Mouse (Mus musculus): ENCODE data around the gene Ngf. TPM values are rescaled to one million over a fixed set of nuclear protein-coding genes. Genes with fewer than 3 reads are reported as not detected.

Gene Ngf
- polyA plus RNA-seq, 1 experiment from 2014 or later = 4.4 TPM

GRCm38 (mm10) chr3:102463339-102463738 is 6.4 kb upstream of the Ngf start:
- no peak for ATAC-seq (ENCODE audit: insufficient number of reproducible peaks, insufficient read depth, low FRiP score, low read depth)
- Histone ChIP-seq H3K36me3 (ENCODE audit: control insufficient read depth, insufficient read depth, low read length) (no peaks in the 10 kb centered on the region), H3K27ac (replicated peaks in 1 of 2; ENCODE audit: control insufficient read depth in 1 of 2, insufficient read depth in 1 of 2, low read depth in 2 of 2, low read length in 2 of 2) (no peak overlapping the region), H3K9me3 (ENCODE audit: control insufficient read depth, low read length) (no peaks in the 10 kb centered on the region), H3K27me3 (ENCODE audit: control insufficient read depth, insufficient read depth, low read length) (peaks cover 8% of the 10 kb centered on the region), H3K4me1 (ENCODE audit: control insufficient read depth in 2 of 2, insufficient read depth in 2 of 2, low read length in 2 of 2) (no peaks in the 10 kb centered on the region), H3K4me2 (ENCODE audit: low read length) (no peak overlapping the region), H3K9ac (ENCODE audit: low read length) (no peak overlapping the region), H3K4me3 (ENCODE audit: control insufficient read depth in 1 of 2, insufficient read depth in 1 of 2, low read depth in 1 of 2, low read length in 2 of 2) (no peak overlapping the region)
- WGBS = 75% methylated on average over 2 of the region's 2 CpGs

DNA sequence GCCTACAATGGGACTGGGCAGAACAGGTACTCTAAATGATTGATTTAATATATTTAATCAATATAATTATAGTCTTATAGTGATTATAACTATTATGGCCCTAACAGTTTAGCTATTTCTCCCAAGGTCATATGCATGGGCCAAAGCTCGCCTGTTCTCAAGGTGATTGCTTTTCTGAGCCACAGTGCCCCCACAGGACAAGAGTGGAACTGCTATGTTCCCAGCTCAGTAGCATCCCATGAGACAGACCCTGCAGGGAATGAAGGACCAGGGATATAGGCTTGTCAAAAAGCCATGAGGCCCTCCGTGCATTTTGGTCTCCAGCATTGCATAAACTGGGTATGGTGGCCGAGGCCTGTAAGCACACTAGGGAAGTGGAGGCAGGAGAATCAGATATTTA is 3.1 kb upstream of the Ngf start:
- H3K4me3 ChIP-seq (ENCODE audit: control insufficient read depth in 1 of 2, insufficient read depth in 1 of 2, low read depth in 1 of 2, low read length in 2 of 2) = no peak overlapping the region
- 27% methylated on average over 3 of the region's 3 CpGs for WGBS
- H3K27ac ChIP-seq (replicated peaks in 1 of 2; ENCODE audit: control insufficient read depth in 1 of 2, insufficient read depth in 1 of 2, low read depth in 2 of 2, low read length in 2 of 2) = no peak overlapping the region
- no peak for ATAC-seq (ENCODE audit: insufficient number of reproducible peaks, insufficient read depth, low FRiP score, low read depth)
- peaks cover 0 to 5% of the 10 kb centered on the region in 2 experiments; a peak in 2 of 4 replicates for H3K4me1 ChIP-seq (ENCODE audit: control insufficient read depth in 2 of 2, insufficient read depth in 2 of 2, low read length in 2 of 2)
- peaks cover 40% of the 10 kb centered on the region for H3K27me3 ChIP-seq (ENCODE audit: control insufficient read depth, insufficient read depth, low read length)
- H3K9ac ChIP-seq (ENCODE audit: low read length) = no peak overlapping the region
- no peaks in the 10 kb centered on the region for H3K9me3 ChIP-seq (ENCODE audit: control insufficient read depth, low read length)
- no peaks in the 10 kb centered on the region for H3K36me3 ChIP-seq (ENCODE audit: control insufficient read depth, insufficient read depth, low read length)
- no peak overlapping the region for H3K4me2 ChIP-seq (ENCODE audit: low read length)

DNA sequence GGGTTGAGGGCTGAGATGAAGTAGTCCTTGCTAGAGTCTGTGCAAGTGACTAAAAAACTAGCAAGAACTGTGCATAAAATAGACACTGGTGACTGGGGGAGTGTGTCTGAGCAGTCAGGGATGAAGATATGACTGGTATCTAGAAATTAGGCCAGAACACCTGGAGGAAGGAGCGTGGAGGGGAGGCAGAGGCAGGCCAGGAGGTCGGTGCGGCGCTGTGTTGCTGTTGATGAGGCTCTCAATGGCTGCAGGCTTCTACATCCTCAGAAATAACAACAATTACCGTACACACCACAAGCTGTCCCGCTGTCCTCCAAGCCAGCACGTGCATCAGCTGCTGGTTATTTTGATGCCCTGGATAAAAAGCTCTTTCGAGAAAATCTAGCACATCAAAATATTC is 2.6 kb upstream of the Ngf start:
- Histone ChIP-seq H3K36me3 (ENCODE audit: control insufficient read depth, insufficient read depth, low read length) (no peaks in the 10 kb centered on the region), H3K27ac (replicated peaks in 1 of 2; ENCODE audit: control insufficient read depth in 1 of 2, insufficient read depth in 1 of 2, low read depth in 2 of 2, low read length in 2 of 2) (no peak overlapping the region), H3K4me2 (ENCODE audit: low read length) (no peak overlapping the region), H3K4me3 (ENCODE audit: control insufficient read depth in 1 of 2, insufficient read depth in 1 of 2, low read depth in 1 of 2, low read length in 2 of 2) (no peak overlapping the region), H3K9me3 (ENCODE audit: control insufficient read depth, low read length) (no peaks in the 10 kb centered on the region), H3K4me1 (ENCODE audit: control insufficient read depth in 2 of 2, insufficient read depth in 2 of 2, low read length in 2 of 2) (peaks cover 2 to 5% of the 10 kb centered on the region in 2 experiments; a peak in 3 of 4 replicates), H3K27me3 (ENCODE audit: control insufficient read depth, insufficient read depth, low read length) (peaks cover 44% of the 10 kb centered on the region), H3K9ac (ENCODE audit: low read length) (no peak overlapping the region)
- ATAC-seq (ENCODE audit: insufficient number of reproducible peaks, insufficient read depth, low FRiP score, low read depth) = no peak
- 83% methylated on average over 8 of the region's 8 CpGs for whole genome bisulfite sequencing

- peaks cover 44% of the 10 kb centered on the region for H3K27me3 ChIP-seq (ENCODE audit: control insufficient read depth, insufficient read depth, low read length)
- H3K9ac ChIP-seq (ENCODE audit: low read length) = no peak overlapping the region
- peaks cover 2 to 5% of the 10 kb centered on the region in 2 experiments; a peak in 3 of 4 replicates for H3K4me1 ChIP-seq (ENCODE audit: control insufficient read depth in 2 of 2, insufficient read depth in 2 of 2, low read length in 2 of 2)
- no peaks in the 10 kb centered on the region for H3K36me3 ChIP-seq (ENCODE audit: control insufficient read depth, insufficient read depth, low read length)
- ATAC-seq (ENCODE audit: insufficient number of reproducible peaks, insufficient read depth, low FRiP score, low read depth) = no peak
- peak overlapping the region in 1 of 2 experiments; percentile 43; a peak in 2 of 4 replicates for H3K4me3 ChIP-seq (ENCODE audit: control insufficient read depth in 1 of 2, insufficient read depth in 1 of 2, low read depth in 1 of 2, low read length in 2 of 2)
- no peak overlapping the region for H3K27ac ChIP-seq (replicated peaks in 1 of 2; ENCODE audit: control insufficient read depth in 1 of 2, insufficient read depth in 1 of 2, low read depth in 2 of 2, low read length in 2 of 2)
- 79% methylated on average over 5 of the region's 5 CpGs for WGBS
- H3K4me2 ChIP-seq (ENCODE audit: low read length) = peak overlapping the region; percentile 68
- peaks cover under 1% of the 10 kb centered on the region; the same call in 1 of the 2 replicates for H3K9me3 ChIP-seq (ENCODE audit: control insufficient read depth, low read length)
These were observed 1.5 kb downstream of the Ngf start for GRCm38 (mm10) chr3:102471251-102471650.

DNA sequence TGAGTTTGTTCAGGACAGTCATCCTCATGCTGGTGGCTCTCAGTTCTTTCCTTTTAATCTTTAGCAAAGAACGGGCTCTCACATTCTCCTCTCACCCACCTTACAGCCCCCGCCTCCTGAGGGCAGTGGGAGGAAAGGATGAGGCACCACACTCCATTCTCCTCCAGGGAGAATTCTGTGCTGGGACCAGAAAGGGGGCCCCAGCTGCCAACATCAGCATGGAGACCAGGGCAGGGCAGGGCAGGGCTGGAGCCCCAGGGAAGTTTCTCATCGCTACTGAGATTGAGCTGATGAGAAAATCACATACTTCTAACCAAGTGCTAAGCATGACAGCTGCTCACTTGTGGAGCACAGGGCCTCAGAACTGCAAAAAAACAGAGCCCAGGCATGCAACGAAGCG is 2.1 kb downstream of the Ngf start:
- Histone ChIP-seq H3K9me3 (ENCODE audit: control insufficient read depth, low read length) (peaks cover 5% of the 10 kb centered on the region; the same call in 1 of the 2 replicates), H3K27ac (replicated peaks in 1 of 2; ENCODE audit: control insufficient read depth in 1 of 2, insufficient read depth in 1 of 2, low read depth in 2 of 2, low read length in 2 of 2) (no peak overlapping the region), H3K4me1 (ENCODE audit: control insufficient read depth in 2 of 2, insufficient read depth in 2 of 2, low read length in 2 of 2) (peaks cover 2 to 5% of the 10 kb centered on the region in 2 experiments; a peak in 3 of 4 replicates), H3K36me3 (ENCODE audit: control insufficient read depth, insufficient read depth, low read length) (no peaks in the 10 kb centered on the region), H3K4me3 (ENCODE audit: control insufficient read depth in 1 of 2, insufficient read depth in 1 of 2, low read depth in 1 of 2, low read length in 2 of 2) (no peak overlapping the region), H3K9ac (ENCODE audit: low read length) (no peak overlapping the region), H3K4me2 (ENCODE audit: low read length) (peak overlapping the region; percentile 68), H3K27me3 (ENCODE audit: control insufficient read depth, insufficient read depth, low read length) (peaks cover 44% of the 10 kb centered on the region)
- WGBS = 44% methylated on average over 5 of the region's 5 CpGs
- no peak for ATAC-seq (ENCODE audit: insufficient number of reproducible peaks, insufficient read depth, low FRiP score, low read depth)

DNA sequence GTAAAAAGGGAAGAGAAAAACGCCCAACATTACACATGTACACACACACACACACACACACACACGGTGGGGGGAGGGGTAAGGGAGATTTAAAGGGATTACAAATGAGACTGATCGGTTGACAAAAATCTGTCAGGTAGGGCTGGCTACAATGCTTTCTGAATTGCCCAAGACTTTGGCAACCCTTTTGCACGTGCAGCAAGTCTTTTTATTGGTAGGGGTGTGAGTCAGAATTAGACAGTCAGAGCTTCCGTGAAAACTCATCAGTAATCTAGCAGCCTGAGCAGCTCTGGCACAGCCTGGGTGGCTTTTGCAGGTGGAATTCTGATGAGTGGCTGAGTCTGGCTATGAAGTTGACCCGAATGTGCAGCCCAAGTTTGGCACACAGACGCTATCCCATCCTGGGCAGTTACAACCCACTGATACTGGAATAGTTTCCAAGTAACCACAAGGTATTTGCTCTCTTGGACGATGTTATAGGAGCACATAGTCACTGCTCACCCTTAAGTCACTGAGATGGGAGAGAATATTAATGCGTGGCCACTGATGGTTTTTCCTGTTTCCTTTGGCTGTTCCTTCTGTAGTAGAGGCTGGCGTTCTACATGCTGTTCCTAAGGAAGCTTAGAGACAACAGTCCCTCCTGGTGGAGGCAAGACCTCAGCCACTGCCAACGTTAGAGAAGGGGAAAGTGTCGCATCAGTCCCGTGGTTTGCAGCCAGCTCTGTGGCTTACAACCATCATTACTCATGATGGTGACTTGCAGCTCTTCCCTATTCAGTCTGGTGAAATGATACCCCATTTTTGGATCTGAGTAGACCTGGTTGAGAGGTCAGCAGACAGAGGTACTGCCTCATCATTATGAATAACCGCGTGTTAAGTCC is 4.8 kb downstream of the Ngf start:
- Histone ChIP-seq H3K27ac (replicated peaks in 1 of 2; ENCODE audit: control insufficient read depth in 1 of 2, insufficient read depth in 1 of 2, low read depth in 2 of 2, low read length in 2 of 2) (no peak overlapping the region), H3K4me1 (ENCODE audit: control insufficient read depth in 2 of 2, insufficient read depth in 2 of 2, low read length in 2 of 2) (peaks cover 2 to 5% of the 10 kb centered on the region in 2 experiments; a peak in 3 of 4 replicates), H3K27me3 (ENCODE audit: control insufficient read depth, insufficient read depth, low read length) (peaks cover 24% of the 10 kb centered on the region), H3K4me2 (ENCODE audit: low read length) (no peak overlapping the region), H3K4me3 (ENCODE audit: control insufficient read depth in 1 of 2, insufficient read depth in 1 of 2, low read depth in 1 of 2, low read length in 2 of 2) (no peak overlapping the region), H3K36me3 (ENCODE audit: control insufficient read depth, insufficient read depth, low read length) (no peaks in the 10 kb centered on the region), H3K9ac (ENCODE audit: low read length) (no peak overlapping the region), H3K9me3 (ENCODE audit: control insufficient read depth, low read length) (peaks cover 5% of the 10 kb centered on the region; the same call in 1 of the 2 replicates)
- WGBS = 73% methylated on average over 15 of the region's 15 CpGs
- ATAC-seq (ENCODE audit: insufficient number of reproducible peaks, insufficient read depth, low FRiP score, low read depth) = no peak

- 81% methylated on average over 12 of the region's 12 CpGs for WGBS
- Histone ChIP-seq H3K27ac (replicated peaks in 1 of 2; ENCODE audit: control insufficient read depth in 1 of 2, insufficient read depth in 1 of 2, low read depth in 2 of 2, low read length in 2 of 2) (no peak overlapping the region), H3K4me3 (ENCODE audit: control insufficient read depth in 1 of 2, insufficient read depth in 1 of 2, low read depth in 1 of 2, low read length in 2 of 2) (no peak overlapping the region), H3K4me2 (ENCODE audit: low read length) (no peak overlapping the region), H3K36me3 (ENCODE audit: control insufficient read depth, insufficient read depth, low read length) (no peaks in the 10 kb centered on the region), H3K4me1 (ENCODE audit: control insufficient read depth in 2 of 2, insufficient read depth in 2 of 2, low read length in 2 of 2) (no peaks in the 10 kb centered on the region), H3K27me3 (ENCODE audit: control insufficient read depth, insufficient read depth, low read length) (no peaks in the 10 kb centered on the region), H3K9me3 (ENCODE audit: control insufficient read depth, low read length) (peaks cover 5% of the 10 kb centered on the region; the same call in 1 of the 2 replicates), H3K9ac (ENCODE audit: low read length) (no peak overlapping the region)
- ATAC-seq (ENCODE audit: insufficient number of reproducible peaks, insufficient read depth, low FRiP score, low read depth) = no peak
These were observed 8.4 kb downstream of the Ngf start for GRCm38 (mm10) chr3:102477917-102478694.

Measured in heart, embryonic 14.5 days (tissue).